Mouse (Mus musculus): ENCODE data around the gene Ncmap.

Gene Ncmap

DNA sequence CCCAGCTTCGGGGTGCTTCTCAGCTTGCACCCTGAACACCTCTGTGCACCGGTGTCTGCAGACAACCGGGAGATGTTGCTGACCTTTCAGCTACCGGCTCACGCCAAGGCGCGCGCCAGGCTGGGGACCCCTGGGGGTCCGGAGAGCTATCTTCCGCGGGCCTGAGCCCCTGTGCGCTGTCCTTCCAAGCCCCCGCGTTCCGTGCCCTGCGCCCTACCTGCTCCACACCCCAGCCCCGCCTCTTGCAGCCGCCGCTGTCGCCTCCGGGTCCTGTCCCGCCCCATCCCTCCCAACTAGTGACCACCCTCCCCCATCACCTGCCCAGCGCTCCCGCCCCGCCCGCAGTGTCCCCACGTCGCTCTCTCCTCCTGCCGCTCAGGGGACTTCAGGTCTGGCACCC lies at the start of gene Ncmap:
TSS of gene Ncmap (minus strand) at position 237 of the 400 bp plus-strand sequence.
- DNase-seq (ENCODE audit: low read depth in 2 of 2, low spot score in 2 of 2): no peak

DNA sequence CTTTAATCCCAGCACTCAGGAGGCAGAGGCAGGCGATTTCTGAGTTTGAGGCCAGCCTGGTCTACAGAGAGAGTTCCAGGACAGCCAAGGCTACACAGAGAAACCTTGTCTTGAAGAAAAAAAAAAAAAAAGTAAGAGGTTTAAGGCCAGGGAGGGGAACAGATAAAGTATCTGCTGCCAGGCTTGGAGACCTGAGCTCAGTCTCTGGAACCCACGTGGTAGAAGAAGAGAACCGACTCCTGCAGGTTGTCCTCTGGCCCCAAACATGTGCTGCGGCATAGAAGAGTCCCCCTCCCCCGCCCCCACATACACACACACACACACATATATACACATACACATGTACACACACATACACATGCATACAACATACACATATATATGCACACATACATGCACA lies 44.4 kb upstream of the Ncmap start:
- no peak for DNase-seq (ENCODE audit: low read depth in 2 of 2, low spot score in 2 of 2)

- peak; percentile 45 to 51 for DNase-seq (ENCODE audit: low read depth in 2 of 2, low spot score in 2 of 2)
These were observed 42.0 kb upstream of the Ncmap start for GRCm38 (mm10) chr4:135439904-135440522.

GRCm38 (mm10) chr4:135439188-135439647 lies 41.2 kb upstream of the Ncmap start:
- peak; percentile 43 to 66 for DNase-seq (ENCODE audit: low read depth in 2 of 2, low spot score in 2 of 2)

- no peak for DNase-seq (ENCODE audit: low read depth in 2 of 2, low spot score in 2 of 2)
These were observed 39.9 kb upstream of the Ncmap start for GRCm38 (mm10) chr4:135437924-135438323.

DNA sequence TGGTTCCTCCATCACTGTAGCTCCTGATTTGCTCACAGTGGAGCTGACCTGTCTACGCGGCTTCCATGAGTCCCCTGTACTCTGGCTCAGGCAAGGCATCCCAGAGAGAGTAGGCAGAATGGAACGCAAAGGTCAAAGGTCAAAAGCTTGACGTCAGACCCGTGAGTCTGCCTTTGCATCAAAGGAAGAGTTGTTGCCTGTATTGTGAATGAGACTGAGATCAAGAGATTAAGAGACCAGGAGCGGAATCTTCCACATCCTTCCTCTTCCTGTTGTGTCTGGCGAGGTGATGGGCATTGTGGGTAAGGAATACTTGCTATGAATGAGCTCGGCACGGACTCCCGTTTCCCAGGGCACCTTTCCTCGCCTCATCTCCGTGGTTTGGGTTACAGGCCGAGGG lies 38.3 kb upstream of the Ncmap start:
- DNase-seq (ENCODE audit: low read depth in 2 of 2, low spot score in 2 of 2): peak; percentile 25 to 42

DNA sequence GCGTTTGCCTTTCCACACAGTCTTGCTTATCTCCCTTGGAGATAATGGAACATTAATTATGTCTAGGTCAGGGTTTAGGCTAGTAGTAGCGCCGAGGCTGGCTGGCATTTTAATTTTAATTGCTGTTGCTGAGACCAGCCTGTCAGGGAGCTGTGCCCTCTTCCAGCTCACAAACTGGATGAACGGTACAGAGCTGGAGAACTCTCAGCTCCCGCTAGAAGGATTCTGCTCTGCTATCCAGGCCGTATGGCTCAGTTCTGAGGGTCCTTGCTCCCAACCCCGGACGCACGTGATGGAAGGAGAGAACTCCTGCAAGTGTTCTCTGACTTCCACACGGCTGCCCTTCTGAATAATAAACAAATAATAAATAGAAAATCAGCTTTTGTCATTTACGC lies 36.4 kb upstream of the Ncmap start:
- DNase-seq (ENCODE audit: low read depth in 2 of 2, low spot score in 2 of 2): no peak

DNA sequence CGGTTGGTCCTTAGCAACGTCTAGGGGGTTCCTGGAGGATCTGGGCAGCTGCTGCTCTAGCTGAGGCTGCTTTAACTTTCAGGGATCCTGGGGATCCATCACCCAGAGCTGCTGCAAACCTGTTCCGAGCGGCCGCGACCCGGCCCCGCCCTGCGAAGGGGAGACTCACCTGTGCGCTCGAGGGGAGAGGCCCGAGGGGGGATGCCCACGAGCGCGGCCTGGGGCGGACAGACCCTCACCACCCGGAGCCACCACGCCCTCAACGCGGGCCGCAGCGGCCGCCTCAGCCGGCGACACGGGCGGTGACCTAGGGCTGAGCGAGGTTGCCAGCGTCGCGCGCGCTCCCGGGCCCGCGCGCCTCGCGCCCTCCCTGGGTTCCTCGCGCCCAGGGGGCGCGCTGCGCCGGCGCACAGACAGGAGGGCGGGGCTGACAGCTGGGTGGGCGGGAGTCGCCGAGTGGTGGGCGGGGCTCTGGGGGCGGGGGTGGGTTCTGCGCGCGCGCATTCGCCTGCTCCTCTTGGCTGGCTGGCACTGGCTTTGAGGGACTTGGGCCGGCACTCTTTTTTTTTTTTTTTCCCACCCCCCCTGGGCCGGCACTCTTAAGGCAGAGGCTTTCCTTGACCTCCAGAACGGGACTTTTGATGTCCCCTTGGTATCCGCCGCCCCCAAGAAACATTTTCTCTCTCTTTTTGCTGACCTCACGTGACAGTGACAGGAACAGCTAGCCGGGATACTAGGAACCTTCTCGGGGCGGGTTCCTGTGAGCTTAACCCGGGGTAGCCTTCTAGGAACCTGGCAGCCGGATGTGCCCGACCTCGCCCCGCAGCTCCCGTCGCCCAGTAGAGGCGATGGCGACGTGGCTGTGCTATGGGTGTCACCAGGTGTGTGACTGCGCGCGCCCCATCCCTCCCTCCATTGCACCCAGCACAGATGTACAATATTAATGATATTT lies 35.7 kb upstream of the Ncmap start, which contains the start of gene Rcan3:
TSS of gene Rcan3 (minus strand) at position 411 of the 952 bp plus-strand sequence.
- peak; percentile 65 to 69 for DNase-seq (ENCODE audit: low read depth in 2 of 2, low spot score in 2 of 2)

DNA sequence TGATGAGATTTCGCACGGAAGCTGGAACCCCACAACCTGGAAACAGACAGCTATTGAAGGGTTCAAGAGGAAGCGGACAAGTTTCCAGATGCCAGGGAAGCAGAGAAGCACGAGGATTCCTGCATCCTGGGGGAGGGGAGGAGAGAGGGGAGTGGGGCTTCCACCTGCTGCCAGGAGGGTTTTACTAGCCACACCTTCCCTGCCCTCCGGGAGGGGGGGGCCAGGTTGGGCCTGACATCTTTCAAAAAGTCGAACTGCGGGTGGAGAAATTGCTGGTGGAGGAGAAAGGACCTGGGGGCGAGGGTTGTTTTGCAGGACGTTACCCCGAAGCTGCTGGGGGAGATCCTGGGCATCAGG lies 35.0 kb upstream of the Ncmap start:
- no peak for DNase-seq (ENCODE audit: low read depth in 2 of 2, low spot score in 2 of 2)

GRCm38 (mm10) chr4:135429990-135430760 lies 32.1 kb upstream of the Ncmap start:
- no peak for DNase-seq (ENCODE audit: low read depth in 2 of 2, low spot score in 2 of 2)

DNA sequence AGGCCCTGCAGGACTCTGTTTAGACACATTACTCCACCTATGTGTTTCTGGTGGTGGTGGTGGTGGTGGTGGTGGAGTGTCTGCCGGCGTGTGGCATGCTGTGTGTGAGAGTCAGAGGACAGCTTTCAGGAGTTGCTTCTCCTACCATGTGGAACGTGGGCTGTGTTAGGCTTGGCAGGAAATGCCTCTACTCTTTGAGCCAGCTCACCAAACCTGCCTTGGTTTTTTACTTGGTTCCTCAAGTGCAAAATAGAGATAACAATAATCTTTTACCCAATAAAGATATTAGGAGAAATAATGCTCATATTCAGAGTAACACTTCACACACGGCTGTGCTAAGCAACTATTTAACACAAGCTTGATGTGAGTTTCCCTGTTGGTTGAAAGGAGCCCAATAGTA lies 31.4 kb upstream of the Ncmap start:
- DNase-seq (ENCODE audit: low read depth in 2 of 2, low spot score in 2 of 2): no peak

GRCm38 (mm10) chr4:135426587-135426986 lies 28.6 kb upstream of the Ncmap start:
- DNase-seq (ENCODE audit: low read depth in 2 of 2, low spot score in 2 of 2): no peak

GRCm38 (mm10) chr4:135425625-135426024 lies 27.6 kb upstream of the Ncmap start:
- DNase-seq (ENCODE audit: low read depth in 2 of 2, low spot score in 2 of 2): no peak

DNA sequence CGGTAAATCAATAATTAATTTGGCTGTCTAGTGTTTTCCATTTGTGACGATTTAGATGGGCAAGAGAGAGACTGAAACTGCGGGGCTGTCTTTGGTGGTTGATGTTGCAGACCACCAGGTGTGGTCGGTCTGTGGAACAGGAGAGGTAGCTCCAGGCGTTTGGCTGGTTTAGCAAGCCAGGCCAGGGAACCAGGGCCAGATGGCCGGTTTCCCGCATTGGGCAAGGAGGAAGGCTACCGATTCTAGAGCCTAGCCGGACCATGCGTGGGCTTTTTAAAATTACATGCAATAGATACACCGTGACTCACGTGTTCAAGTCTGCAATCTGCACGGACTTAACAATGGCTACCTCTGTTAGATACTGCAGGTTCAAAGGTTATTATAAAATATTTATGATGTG lies 22.9 kb upstream of the Ncmap start:
- no peak for DNase-seq (ENCODE audit: low read depth in 2 of 2, low spot score in 2 of 2)

DNA sequence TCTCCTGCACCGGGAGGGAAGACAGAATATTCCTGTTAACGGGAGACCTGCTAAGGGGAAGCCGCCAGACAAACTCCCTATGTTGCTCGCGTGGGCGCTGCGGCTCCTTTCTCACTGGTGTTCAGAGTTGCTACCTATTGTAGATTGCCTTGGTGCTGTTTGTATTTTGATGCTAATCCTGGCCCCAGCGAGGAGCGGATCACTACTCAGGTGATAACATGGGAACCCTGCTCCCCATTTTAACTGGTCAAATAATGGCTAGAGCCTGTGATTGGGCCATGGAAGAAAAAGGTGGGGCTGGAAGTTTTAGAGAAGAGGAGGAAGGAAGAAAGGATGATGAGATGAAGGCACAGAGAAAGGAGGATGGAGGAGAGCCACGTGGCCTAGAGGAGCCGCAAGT lies 22.4 kb upstream of the Ncmap start:
- no peak for DNase-seq (ENCODE audit: low read depth in 2 of 2, low spot score in 2 of 2)

DNA sequence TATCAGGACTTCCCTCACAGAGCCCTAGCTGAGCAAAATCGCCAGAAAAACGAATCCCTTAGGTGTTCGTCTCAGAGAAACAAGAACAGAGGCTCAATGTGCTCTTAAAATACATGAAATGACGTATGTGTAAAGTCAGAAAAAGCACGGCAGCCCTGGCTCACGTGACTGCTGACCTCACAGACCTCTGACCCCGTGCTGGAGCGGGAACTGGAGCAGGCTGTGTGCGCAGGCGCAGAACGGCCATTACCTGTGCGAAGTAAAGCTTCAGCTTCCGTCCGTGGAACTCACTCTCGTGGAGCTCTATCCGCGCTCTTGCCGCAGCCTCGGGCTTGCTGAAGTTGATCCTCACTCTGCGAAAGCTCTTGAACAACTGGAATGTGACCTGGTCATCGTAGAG lies 22.0 kb upstream of the Ncmap start:
- no peak for DNase-seq (ENCODE audit: low read depth in 2 of 2, low spot score in 2 of 2)

GRCm38 (mm10) chr4:135416367-135416766 lies 18.3 kb upstream of the Ncmap start:
- DNase-seq (ENCODE audit: low read depth in 2 of 2, low spot score in 2 of 2): no peak

DNA sequence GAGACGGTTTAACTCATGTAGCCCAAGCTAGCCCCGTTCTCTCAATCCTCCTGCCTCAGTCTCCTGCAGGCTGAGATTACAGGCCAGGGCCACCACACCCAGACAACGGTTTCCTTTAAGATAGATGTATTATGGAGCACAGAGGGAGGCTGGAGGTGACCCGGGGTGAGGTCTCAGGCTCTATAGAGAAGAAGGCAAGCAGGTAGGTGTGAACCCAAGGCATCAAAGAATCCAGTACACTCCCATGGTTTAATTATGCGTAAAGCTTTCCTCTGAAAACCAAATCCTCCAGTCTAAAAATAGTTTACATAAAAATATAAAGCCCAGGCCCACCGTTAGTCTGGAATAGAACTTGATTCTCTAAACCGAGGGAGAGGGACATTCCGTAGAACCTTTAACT lies 15.5 kb upstream of the Ncmap start:
- DNase-seq (ENCODE audit: low read depth in 2 of 2, low spot score in 2 of 2): no peak

- peak; percentile 61 to 71 for DNase-seq (ENCODE audit: low read depth in 2 of 2, low spot score in 2 of 2)
These were observed 13.6 kb upstream of the Ncmap start for GRCm38 (mm10) chr4:135411633-135412032.

- peak; percentile 23 to 44 for DNase-seq (ENCODE audit: low read depth in 2 of 2, low spot score in 2 of 2)
These were observed 8.2 kb upstream of the Ncmap start for GRCm38 (mm10) chr4:135406180-135406579.

DNA sequence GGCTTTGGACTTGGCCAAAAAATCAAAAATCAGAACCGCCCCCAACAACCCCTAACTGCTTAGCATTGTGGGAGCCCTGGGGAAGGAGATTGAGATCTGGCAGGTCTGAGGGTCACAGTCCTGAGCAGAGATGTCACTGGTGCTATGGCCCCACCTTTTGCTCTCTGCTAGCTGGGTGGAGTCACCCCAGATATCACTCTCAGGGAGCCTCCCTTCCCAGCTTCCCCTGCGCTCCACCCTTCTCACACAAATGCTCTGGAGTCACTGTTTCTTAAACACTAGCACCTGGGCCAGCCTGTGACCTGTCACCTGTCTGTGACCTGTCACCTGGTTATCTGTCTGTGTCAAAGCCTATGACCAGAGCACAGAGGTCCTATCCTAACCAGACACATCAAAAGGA lies 6.9 kb upstream of the Ncmap start:
- no peak for DNase-seq (ENCODE audit: low read depth in 2 of 2, low spot score in 2 of 2)

- no peak for DNase-seq (ENCODE audit: low read depth in 2 of 2, low spot score in 2 of 2)
These were observed 6.0 kb upstream of the Ncmap start for GRCm38 (mm10) chr4:135404048-135404447.

All from CD8-positive naive resting alpha-beta T cell, adult 2 months (primary cell).